In genomic region chr8:48098081-48098639, GRCm38 (mm10) we compare ENCODE assay signal across 8 mouse cellular contexts. TPM values are rescaled to one million over a fixed set of nuclear protein-coding genes. Genes with fewer than 3 reads are reported as not detected.
DNase-seq lines count a peak whose midpoint lies in the region; ATAC-seq lines count a peak whose summit lies in the region.

No protein-coding gene starts in this region.

- no peak for ATAC-seq in kidney, embryonic 14.5 days (ENCODE audit: low FRiP score, low TSS enrichment)
- ATAC-seq in forebrain, embryonic 16.5 days = 0 out of 2 replicates have a peak, but pooled peaks have one; percentile 9
- ATAC-seq in midbrain, embryonic 15.5 days (replicated peaks) = peak; percentile 48

- intact Hi-C loops in left cerebral cortex, postnatal 36 days (cut with DNase I) = loop anchor here (5.0 to 10.0 kb wide), 2 partner anchors 124 to 417 kb away; no protein-coding TSS in a partner anchor

- H3K36me3 ChIP-seq in kidney, embryonic 14.5 days (ENCODE audit: control insufficient read depth, insufficient read depth, low read length) = no peaks in the 10 kb centered on the region
- no peaks in the 10 kb centered on the region for H3K36me3 ChIP-seq in forebrain, embryonic 16.5 days (ENCODE audit: control insufficient read depth, insufficient read depth)
- H3K36me3 ChIP-seq in midbrain, embryonic 15.5 days (replicated peaks) = no peaks in the 10 kb centered on the region

- WGBS in kidney, embryonic 14.5 days = 56% methylated on average over 13 of the region's 13 CpGs
- 56% methylated on average over 13 of the region's 13 CpGs for WGBS in forebrain, embryonic 16.5 days
- WGBS in midbrain, embryonic 15.5 days = 42% methylated on average over 13 of the region's 13 CpGs

- peaks cover 3% of the 10 kb centered on the region; the same call in 1 of the 2 replicates for H3K4me1 ChIP-seq in kidney, embryonic 14.5 days (ENCODE audit: control insufficient read depth, insufficient read depth, low read length)
- peaks cover 13% of the 10 kb centered on the region for H3K4me1 ChIP-seq in forebrain, embryonic 16.5 days (replicated peaks; ENCODE audit: control insufficient read depth, insufficient read depth, low read length)
- H3K4me1 ChIP-seq in midbrain, embryonic 15.5 days = peaks cover 14% of the 10 kb centered on the region

- H3K9ac ChIP-seq in kidney, embryonic 14.5 days (ENCODE audit: low read depth, low read length) = no peak overlapping the region
- H3K9ac ChIP-seq in forebrain, embryonic 16.5 days (replicated peaks; ENCODE audit: low read depth, low read length) = peak overlapping the region; percentile 20; the same call in 1 of the 2 replicates
- peak overlapping the region; percentile 17; the same call in 1 of the 2 replicates for H3K9ac ChIP-seq in midbrain, embryonic 15.5 days

- H3K27me3 ChIP-seq in kidney, embryonic 14.5 days (ENCODE audit: control insufficient read depth, insufficient read depth, low read length) = no peaks in the 10 kb centered on the region
- no peaks in the 10 kb centered on the region for H3K27me3 ChIP-seq in forebrain, embryonic 16.5 days (replicated peaks; ENCODE audit: control insufficient read depth, insufficient read depth, low read length)
- H3K27me3 ChIP-seq in midbrain, embryonic 15.5 days (replicated peaks) = no peaks in the 10 kb centered on the region

- no peaks in the 10 kb centered on the region; the same call in 1 of the 2 replicates for H3K9me3 ChIP-seq in kidney, embryonic 14.5 days (ENCODE audit: control insufficient read depth, low read length)
- H3K9me3 ChIP-seq in forebrain, embryonic 16.5 days (ENCODE audit: control insufficient read depth, low read length) = no peaks in the 10 kb centered on the region
- no peaks in the 10 kb centered on the region for H3K9me3 ChIP-seq in midbrain, embryonic 15.5 days

- H3K4me2 ChIP-seq in kidney, embryonic 14.5 days (replicated peaks; ENCODE audit: low read depth, low read length) = peak overlapping the region; percentile 48; the same call in 1 of the 2 replicates
- peak overlapping the region; percentile 44 for H3K4me2 ChIP-seq in forebrain, embryonic 16.5 days (ENCODE audit: low read length)
- peak overlapping the region; percentile 53 for H3K4me2 ChIP-seq in midbrain, embryonic 15.5 days

- no peak overlapping the region for H3K27ac ChIP-seq in kidney, embryonic 14.5 days (ENCODE audit: low read depth, low read length)
- H3K27ac ChIP-seq in forebrain, embryonic 16.5 days (ENCODE audit: low read length) = no peak overlapping the region
- peak overlapping the region; percentile 71 for H3K27ac ChIP-seq in midbrain, embryonic 15.5 days

- peak overlapping the region; percentile 22; the same call in 1 of the 2 replicates for H3K4me3 ChIP-seq in kidney, embryonic 14.5 days (ENCODE audit: low read length)
- H3K4me3 ChIP-seq in forebrain, embryonic 16.5 days (replicated peaks; ENCODE audit: low read length) = peak overlapping the region; percentile 25
- H3K4me3 ChIP-seq in midbrain, embryonic 15.5 days = peak overlapping the region; percentile 31

- DNase-seq in kidney, postnatal 10 days = no peak
- peak; percentile 33 for DNase-seq in brain, adult 2 months (ENCODE audit: low read depth, low spot score)
- DNase-seq in thymus, postnatal 36 days = no peak
- no peak for DNase-seq in left cerebral cortex, postnatal 36 days (ENCODE audit: low spot score in 2 of 2)
- no peak for DNase-seq in thymus, postnatal 0 days (ENCODE audit: low spot score)

RNA-seq across cellular contexts. Expression of gene Dctd, which starts 0.7 kb away (rescaled TPM):
- polyA plus RNA-seq in kidney, embryonic 14.5 days (2014; fragmentation: Nextera tagmentation; extraction: Ambion mirVana) = 43.1 and 46.3 TPM in 2 replicates
- polyA plus RNA-seq in forebrain, embryonic 16.5 days (2015; fragmentation: Nextera tagmentation; extraction: Ambion mirVana) = 16.4 and 17.5 TPM in 2 replicates
- 11.6 and 11.8 TPM in 2 replicates for polyA plus RNA-seq in midbrain, embryonic 15.5 days (2015; fragmentation: Nextera tagmentation; extraction: Ambion mirVana)
- 1 to 10 TPM; 7.1 to 7.2 TPM for total RNA-seq in left cerebral cortex, postnatal 36 days (2021)
- polyA plus RNA-seq in thymus, postnatal 0 days (2015; fragmentation: Nextera tagmentation; extraction: Ambion mirVana) = 6.2 and 9.0 TPM in 2 replicates
